Mouse (Mus musculus): ENCODE measurements around the gene Hsf5.
A peak's percentile ranks its signal among the peaks of the same experiment; 100 is the strongest.

The Hsf5 gene

DNA sequence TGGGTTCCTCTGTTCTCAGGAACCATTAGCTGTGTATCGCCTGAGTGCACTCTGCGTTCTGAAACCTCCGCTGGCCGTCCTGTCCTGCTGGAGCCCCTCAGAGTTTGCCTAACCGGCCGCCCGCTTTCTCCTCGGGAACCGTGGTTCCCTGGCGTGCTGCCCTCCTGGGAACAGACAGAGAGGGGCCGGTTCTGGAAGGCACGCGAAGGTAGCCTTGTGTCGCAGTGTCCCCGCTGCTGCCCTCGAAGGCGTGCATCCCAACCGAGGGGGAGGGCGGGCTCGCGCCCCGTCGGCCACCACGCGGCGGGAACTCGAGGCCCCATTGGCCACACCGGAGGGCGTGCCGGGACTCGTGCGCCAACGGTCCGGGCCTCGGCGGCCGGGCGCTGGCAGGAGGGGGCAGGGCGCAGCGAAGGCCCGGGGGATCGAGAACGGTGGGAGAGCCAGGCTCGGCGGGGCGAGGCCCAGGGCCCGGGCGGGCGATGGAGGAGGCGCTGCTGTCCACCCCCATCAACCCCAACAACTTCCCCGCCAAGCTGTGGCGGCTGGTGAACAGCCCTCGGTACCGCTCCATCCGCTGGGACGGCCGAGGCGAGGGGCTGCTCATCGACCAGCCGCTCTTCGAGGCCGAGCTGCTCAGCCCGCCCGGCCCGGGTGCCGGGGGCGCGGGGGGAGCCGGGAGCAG is at the start of gene Hsf5:
Gene Hsf5 (plus strand): TSS at position 375 of the 685 bp plus-strand sequence.
- DNase-seq = peak; percentile 88

DNA sequence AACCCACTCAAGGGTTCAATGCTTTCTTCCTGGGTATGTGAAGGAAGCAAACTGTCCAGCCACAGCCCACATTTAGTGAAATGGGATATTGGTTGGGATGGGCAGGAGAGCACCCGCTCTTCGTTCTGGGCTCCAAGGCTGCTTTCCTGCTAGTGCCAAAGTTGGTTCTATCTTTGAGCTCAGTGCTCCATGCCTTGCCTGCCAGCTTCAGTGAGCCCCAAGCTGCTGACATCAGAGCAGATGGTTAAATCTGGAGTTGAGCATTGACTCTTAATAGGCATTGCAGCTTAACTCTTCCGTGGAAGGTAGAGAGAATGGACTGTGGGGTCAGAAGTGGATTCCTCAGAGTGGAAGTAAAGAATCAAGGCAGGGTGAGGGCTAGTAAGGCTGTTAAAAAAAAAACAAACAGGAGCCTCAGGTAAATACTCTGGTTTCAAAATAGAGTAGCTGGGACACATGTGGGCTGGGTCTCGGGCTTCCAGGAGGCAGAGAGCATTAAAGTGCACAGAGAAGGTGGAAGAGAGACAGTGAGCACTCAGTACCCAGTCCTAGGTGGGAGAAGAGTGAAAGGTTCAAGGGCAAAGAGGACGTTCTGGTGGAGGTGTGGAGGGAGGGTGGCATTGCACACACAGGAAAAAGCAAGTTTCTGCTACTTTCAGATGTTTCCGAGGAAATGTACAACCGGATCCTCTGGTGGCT is 48.6 kb upstream of the Hsf5 start, which contains the start of gene Sept4:
Gene Sept4 (plus strand): TSS at position 649 of the 699 bp plus-strand sequence.
- peak; percentile 83 for DNase-seq

DNA sequence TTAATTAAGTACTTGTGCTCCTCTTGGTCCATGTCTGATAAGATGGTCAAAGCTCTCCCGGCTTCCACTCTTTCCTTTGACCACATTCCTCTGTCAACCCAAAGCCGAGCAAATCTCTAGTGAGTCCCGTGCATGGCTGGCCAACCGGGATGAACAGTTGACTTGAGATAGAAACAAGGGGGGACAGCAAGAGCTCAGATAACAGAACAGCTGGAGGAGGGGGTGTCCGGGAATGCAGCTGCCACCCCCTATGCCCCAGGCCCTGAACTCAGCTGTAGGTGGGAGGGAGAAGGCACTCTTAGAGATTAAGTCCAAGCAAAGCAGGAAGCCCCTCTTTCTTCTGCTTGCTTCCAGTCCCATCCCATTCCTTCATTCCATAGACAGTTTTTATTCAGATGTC is 46.2 kb upstream of the Hsf5 start:
- DNase-seq = peak; percentile 85

DNA sequence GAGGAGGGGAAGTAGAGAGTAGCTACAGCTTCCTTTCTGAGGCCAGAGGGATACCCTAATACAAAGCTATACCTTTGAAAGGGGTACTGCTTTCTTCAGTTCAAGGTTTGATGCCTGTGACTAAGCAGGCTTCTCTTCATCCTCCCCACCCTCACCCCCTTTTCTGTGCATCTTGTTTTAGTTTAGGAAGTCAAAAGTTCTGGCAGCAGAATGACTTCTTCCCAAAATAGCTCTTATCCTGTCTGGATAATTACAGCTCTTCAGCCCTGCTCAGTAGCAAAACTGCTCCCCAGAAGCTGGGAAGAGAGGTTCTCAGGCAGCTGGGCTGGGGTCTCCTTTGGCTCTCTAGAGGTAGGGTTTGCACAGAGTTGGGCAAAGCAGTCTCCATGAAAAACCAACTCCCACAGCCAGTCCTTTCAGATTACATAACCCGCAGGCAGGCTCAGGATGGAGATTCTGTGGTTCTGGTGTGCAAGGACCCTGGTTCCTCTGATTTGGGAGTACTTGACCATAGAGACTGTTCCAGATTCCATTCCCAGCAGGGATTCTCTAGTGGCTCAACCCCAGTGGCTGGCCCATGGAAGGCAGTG is 45.5 kb upstream of the Hsf5 start:
- peak; percentile 93 for DNase-seq

DNA sequence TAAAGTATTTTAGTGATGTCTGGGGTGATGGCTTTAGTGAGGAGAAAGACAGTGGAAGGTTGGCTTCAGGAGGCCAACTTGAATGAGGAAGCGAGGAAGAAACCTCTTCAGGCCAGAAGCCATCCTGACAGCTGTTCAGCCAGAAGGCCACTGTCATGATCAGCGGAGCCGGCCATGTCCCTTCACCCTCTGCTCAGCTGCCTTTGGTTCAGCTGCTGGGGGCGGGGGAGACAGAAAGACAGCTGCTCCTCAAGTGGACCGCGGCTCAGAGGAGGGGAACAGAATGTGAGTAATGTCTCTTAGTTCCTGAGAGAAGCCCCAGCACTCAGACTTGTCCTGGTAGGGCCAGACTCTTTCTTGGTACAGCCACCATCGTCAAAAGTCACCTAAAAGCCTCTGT is 43.2 kb upstream of the Hsf5 start:
- DNase-seq = peak; percentile 89

DNA sequence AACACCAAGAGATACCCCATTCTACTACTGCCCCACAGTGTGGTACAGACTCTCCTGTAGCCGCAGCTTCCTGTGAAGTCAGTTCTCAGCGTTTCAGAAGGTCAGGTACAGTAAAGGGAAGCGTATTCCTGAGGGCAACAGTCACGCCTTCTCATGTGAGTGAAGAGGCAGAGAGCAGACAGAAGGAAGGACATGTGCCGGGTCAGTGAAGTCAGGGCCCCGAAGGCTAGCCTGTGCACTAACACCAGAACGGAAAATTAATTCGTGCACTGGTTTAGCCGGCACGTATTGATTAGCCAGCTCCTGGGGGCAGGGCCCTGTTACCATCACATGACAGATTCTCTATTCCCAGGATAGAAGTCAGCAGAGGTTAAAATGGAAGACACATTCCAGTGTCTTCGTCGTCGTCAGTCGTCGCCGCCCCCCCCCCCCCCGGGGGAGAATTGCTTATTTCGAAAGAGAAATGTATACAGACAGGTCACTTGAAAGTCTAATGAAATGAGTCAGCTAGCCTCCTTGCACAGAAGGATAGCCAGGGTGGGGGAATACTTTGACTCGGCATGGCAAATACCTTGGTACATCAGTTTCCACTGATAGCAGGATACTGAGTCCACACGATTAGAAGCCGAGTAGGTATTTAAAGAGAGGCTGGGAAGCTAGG is 42.3 kb upstream of the Hsf5 start:
- peak; percentile 85 for DNase-seq

DNA sequence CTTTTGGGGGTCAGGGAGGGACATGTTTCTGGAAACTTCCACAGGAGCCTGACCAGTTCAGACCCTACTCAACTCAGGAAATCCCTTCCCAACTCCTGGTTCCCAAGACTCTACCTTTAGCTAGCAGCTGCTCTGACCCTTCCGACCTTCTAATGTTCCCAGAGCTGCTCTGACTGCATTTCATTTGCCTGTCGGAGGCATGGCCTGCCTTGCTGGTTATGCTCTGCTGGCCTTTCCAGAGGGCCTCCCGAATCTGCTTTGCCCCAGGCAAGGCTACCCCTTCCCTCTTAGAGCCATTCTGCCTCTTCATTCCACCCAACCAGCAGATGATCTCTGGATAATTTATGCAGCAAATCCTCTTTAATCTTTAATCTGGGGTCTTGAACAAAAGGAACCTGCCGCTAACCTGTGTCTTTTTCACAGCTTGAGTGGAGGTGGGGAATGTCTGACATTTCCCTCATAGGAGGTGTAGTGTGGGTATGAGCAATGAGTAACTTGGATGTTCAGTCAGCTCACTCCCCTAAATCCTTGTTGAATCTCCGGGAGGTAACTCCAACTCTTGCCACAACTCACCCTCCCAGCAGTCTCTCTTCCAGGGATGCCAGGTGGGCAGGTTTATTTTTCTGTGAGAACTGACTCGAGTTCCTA is 39.2 kb upstream of the Hsf5 start:
- peak; percentile 89 for DNase-seq

DNA sequence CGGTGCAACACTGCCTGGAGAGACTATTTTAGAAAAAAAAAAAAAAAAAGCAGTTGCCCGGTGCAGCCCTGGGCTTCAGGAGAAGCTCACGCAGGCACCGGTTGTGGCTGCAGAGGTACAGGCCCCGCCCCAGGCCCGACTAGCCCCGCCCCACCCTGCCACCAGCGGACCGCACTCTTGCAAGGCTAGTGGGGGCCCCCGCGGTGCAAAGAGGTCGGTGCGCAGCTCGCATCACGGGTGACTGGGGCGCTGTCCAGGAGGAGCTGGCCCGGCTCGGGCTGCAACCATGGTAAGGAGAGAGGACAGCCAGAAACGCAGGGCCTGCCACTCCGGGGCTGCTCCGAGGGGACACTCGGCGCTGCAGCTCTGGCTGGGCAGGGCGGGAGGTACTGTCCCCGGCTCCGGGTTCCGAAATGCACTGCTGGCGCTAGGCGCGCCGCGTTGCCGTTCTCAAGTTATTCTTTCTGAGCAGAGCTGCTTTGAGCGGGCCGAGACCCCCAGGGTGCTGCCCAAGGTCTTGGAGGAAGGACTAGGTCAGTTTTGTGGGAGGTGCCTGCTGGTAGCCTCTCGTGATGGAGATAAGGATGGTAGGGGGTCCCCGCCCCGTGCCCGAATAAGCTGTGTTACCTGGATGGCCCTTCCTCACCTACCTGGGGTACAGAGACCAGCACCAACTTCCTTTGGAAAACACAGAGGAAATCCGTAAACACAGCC is 38.6 kb upstream of the Hsf5 start:
- DNase-seq = peak; percentile 99

DNA sequence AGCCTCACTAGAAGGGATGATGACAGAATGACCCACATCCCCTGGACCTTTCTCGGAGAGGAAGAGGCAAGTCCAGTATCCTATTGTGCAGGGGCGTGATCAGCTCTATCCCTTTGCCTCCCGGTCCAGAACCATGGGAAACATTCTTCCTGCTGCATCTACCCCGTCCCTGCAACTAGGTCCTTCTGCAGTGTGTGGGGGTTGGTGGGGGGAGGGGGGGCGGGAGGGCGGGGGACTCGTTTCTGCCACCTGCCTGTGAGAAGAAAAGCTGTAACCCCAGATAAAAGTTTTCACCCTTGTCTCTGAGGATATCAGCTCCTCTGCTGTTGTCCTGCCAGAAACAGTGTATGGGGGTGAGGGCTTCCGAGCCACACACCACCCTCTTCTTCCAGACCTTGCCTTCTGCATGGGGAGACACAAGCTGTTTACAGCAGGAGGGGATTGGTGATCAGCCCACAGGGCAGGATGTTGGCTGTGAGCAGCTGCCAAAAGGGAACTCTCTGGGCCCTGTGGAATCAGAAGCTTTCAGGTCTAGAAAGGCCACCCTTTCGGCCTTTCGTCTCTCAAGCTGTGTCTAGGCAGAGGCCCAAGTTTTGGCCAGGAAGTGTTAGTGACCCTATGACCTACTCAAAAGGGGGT is 37.9 kb upstream of the Hsf5 start:
- peak; percentile 98 for DNase-seq

DNA sequence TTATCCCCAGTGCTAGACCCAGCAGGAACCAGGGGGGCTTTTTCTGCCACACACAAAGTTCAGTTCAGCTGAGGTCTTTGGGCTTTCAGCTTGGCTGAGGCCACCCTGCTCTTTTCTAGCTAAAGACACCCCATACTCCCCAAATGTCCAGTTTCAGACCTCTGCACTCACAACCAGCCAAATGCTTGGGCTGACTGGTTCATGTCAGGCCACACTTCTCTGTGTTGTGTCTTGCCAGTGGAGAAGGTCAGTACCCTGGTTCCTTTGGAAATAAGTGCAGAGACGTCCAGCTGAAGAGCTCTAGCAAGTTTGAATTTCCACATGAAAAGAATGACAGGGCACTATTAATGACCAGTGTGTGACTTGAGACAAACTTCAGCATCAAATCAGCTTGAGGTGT is 37.3 kb upstream of the Hsf5 start:
- DNase-seq = no peak

DNA sequence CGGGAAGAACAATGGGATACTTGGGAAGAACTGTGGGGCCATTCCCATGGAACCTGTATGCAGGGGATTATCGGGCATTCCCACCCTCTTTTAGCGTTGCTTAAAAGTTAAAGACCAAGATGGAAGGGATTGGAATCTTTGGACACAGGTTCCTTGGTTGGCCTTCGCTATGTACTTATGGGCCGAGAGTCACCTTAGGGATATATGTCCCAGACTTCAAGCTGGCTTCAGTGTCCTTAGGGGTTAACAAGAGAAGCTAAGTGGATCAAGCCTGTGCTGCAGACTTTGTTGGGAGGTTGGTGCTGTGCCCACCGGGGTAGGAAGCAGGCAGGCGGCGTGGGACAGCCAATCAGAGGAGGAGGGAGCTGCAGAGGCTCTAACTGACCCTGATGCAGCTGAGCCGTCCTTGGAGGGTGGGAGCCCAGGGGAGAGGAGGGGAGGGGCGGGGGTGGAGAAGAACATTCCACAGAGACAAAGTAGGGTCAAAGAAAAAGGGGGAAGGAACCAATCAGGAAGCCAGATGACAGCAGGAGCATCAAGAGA is 36.4 kb upstream of the Hsf5 start:
- DNase-seq = peak; percentile 92

DNA sequence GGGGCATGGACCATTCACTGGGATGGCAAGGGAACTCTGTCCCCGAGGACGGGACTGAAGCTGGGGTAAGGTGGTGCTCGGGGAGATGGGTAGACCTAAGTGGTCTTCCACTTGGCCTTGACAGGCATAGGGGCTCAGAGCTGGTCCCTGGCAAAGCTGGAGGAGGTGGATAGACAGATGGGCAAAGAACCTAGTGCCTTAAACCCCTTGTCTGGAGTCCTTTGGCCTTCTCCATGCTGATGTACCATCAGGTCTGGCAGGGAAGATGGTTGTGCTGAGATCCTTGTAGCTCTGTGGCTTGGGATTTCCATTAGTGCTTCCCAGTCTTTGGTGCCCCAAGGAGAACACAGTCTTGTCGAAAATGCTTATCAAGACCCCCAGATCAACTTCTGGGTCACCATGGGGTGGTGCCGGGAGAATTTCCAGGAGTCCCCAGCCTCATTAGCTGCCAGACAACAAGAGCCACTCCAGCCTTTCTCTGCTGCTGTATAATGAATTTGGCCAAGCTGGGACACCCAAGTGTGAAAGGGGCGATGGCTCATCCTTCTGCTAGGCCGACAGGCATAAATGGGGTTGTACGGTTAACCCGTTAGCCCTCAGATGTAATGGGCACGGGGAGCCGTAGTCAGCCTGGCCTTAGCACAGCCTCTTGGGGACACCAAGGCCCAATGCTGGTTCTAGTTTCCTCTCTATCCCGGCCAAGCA is 35.7 kb upstream of the Hsf5 start:
- DNase-seq = peak; percentile 92

DNA sequence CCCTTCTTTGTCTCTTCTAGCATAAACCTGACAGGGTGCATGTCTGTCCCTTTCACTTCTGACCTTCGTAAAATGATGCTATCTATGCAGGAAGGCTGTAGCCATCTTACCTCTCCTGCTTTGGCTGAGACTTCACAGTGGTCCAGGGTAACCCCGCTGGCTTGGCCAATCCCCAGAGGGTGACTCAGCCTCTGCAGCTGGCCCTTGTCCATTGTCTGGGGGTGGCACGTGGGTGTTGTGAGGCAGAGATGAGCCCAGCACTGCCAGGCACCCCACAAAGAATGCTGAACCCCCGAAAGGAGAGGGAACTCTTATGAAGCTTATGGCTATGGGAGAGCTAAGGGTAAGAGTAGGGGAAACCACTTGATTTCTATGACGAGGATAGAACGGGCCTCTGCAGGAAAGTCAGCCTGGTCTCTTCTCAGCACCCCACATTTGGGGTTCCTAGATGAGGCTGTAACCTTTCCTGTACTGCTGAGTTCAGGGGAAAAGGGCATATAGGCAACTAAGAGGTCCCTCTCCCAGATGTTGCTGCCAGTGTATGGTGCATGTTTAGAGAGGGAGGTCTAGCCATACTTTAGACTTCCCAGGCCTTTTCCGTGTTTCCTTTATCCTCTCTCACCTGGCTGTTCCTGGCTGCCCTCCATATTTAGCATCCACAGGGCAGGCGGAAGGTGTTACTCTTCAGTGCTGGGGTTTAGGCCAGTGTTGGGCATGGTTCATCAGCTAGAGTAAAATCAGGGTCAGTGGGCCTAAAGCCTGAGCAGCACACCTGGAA is 34.8 kb upstream of the Hsf5 start:
- peak; percentile 92 for DNase-seq

DNA sequence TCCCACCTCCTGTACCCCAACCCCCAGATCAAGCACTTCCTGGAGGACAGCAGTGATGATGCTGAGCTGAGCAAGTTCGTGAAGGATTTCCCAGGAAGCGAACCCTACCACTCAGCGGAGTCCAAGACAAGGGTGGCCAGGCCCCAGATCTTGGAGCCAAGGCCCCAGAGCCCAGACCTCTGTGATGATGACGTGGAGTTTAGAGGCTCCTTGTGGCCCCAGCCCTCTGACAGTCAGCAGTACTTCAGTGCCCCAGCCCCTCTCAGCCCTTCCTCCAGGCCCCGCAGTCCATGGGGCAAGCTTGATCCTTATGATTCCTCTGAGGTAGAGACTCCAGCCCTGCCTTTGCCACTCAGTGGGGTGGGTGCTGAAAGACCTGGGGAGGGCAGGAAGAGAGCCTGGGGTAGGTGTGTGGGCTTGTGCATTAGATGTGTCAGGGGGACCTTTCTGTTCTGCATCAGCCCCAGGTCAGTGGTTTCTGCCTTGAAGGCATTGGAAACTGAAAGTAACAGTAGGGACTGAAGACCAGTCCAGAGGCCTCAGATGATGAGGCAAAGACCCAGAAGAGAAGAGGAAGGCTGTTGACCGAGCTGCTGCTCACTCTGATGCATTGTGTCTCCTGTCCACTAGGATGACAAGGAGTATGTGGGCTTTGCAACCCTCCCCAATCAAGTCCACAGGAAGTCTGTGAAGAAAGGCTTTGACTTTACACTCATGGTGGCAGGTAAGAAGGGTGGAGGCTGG is 33.5 kb upstream of the Hsf5 start:
- peak; percentile 93 for DNase-seq

DNA sequence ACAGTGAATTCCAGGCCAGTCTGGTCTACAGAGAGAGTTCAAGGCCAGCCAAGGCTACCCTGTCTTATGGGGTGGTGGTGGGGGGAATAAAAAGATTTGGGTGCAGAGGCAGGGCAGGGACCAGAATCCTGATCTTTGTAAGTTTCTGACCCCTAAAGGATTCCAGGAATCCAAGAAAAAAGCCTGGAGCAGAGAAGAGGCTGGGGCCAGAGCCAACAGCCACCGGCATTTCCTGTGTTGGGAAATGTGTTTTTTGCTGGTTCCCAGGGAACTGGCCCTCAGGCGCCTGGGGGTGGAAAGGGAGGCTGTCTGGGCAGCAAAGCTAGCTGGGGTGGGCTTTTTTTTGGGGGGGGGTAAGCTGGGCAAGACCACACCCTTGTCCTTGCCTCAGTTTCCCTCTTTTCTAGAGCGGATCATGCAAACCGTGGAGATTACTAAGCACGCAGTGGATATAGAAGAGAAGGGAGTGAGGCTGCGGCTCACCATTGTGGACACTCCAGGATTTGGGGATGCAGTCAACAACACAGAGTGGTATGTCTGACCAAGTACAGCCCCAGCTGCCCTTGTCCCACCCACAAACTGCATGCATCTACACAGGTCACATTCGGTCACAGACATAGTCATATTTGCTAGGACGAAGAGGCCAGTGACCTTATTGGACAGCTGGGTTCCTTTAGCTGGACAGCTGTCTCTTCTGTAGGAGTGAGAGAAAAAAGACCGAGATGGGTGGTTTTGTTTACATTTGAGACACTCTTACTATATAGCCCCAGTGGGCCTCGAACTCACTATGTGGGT is 32.1 kb upstream of the Hsf5 start:
- peak; percentile 98 for DNase-seq

DNA sequence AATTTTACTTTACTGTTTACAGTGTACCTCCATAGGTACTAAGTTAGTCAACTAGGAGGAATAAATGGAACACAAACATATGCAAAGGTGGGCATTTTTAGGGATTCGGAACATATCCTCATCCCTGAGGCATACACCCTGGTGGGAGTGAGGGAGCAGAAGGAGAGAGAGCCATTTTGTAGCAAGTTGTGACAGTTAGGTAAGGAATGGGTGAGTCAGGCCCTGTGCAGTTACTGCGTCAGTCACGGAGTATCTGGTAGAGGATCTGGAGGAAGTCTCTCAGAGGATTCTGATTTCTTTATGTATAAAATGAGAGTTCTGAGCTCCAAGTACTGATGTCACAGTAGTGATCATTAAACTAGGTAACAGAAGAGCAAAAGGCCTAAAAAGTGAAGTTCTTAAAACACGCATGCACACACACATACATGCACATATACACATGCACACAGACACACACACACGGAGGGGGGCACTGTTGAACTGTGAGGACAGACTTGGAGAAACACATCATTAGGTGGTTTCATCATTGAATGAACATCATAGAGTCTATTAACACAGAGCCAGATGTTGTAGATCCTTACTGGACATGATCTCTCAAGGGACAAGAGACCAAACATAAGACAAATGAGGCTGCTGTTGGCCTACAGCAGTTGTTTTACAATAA is 29.6 kb upstream of the Hsf5 start:
- DNase-seq = no peak

DNA sequence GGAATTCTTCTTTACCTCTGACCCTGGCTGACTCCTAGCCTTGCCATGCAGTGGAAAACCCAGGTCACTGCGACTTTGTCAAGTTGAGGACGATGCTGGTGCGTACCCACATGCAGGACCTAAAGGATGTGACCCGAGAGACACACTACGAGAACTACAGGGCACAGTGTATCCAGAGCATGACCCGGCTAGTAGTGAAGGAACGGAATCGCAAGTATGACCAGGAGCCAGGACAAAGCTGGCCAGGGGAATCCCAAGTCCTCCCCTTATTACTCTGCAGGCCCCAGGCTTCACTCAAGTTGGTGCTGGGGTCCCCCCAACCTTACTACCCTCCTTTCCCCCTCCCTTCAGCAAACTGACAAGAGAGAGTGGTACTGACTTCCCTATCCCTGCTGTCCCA is 27.4 kb upstream of the Hsf5 start:
- peak; percentile 92 for DNase-seq
